Mouse (Mus musculus) bone marrow, adult 2 months (tissue): ENCODE results near the gene Ndufa7. TPM values are rescaled to one million over a fixed set of nuclear protein-coding genes. Genes with fewer than 3 reads are reported as not detected.
"Not testable (repeated sequence)": the region's sequence is repeated elsewhere in the genome, so short reads cannot be mapped to it uniquely, and the experiment has no call there.

Experiments
- H3K27ac ChIP-seq: fragments of 200-500 bp; 2 replicates; pipeline ENCODE4 v1.5.1; 2012; ENCODE audit warnings: low read depth, mild to moderate bottlenecking, control low read depth, inconsistent platforms, low read length; ENCODE audit not compliant: control insufficient read depth, poor library complexity, insufficient read depth
- H3K4me1 ChIP-seq: fragments of 200-500 bp; 2 replicates; pipeline ENCODE4 v1.6.1; 2011; ENCODE audit warnings: low read length; ENCODE audit not compliant: control insufficient read depth, insufficient read depth
- H3K4me3 ChIP-seq: fragments of 200-500 bp; replicated peaks from 2 replicates; pipeline ENCODE3; 2011; ENCODE audit warnings: mild to moderate bottlenecking, low read depth, low read length, control low read depth; ENCODE audit not compliant: control insufficient read depth
- CTCF ChIP-seq: fragments of 200-500 bp; IDR thresholded peaks from 2 replicates; pipeline ENCODE4 v1.5.1; 2011; ENCODE audit warnings: low read length, control low read depth; ENCODE audit not compliant: control insufficient read depth, insufficient read depth
- POLR2A ChIP-seq: fragments of 200-500 bp; IDR thresholded peaks from 2 replicates; pipeline ENCODE4 v1.6.1; 2011; ENCODE audit warnings: low read depth, mild to moderate bottlenecking, control low read depth, low read length, borderline replicate concordance; ENCODE audit not compliant: control insufficient read depth
- WGBS: fragments of 180-500 bp; shearing (Covaris S2); methylation state at CpG from one replicate; pipeline ENCODE4 v1.1.7; 2018; 5-methylcytosine and 5-hydroxymethylcytosine counted together
- polyA plus RNA-seq: library from polyadenylated mRNA; stranded (reverse); fragments of >200 nt; gene quantifications from 2 replicates; pipeline ENCODE4 v1.2.4, GENCODE M21; 2011; ENCODE audit warnings: low replicate concordance; ENCODE audit not compliant: missing spikeins, insufficient read depth, insufficient read length

Gene Ndufa7
- polyA plus RNA-seq, 1 experiment = 157 TPM

DNA sequence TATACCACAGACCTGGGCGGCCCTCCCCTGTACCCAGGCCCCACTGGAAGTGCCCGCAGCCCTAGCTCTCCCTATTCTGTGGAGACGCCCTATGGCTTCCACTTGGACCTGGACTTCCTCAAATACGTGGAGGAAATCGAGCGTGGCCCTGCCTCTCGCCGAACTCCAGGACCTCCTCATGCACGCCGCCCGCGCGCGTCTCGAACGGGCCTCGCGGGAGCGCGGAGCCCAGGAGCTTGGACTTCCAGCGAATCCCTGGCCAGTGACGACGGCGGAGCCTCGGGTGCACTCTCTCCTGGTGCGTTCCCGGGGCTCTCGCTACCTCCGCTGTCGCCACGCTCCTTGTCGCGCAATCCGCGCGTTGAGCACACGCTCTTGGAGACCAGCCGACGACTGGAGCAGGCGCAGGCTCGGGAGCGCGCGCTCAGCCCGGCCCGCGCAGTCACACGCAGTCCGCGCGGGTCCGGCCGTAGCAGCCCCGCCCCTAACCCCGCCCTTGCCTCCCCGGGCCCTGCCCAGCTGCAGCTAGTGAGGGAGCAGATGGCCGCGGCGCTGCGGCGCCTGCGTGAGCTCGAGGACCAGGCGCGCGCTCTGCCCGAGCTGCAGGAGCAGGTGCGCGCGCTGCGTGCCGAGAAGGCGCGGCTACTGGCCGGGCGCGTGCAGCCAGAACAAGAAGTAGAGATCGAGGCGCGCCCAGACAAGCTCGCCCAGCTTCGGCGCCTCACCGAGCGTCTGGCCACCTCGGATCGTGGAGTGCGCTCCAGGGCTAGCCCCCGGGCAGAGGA is 7.0 kb upstream of the Ndufa7 start:
- Histone ChIP-seq H3K4me3 (peak overlapping the region; percentile 86), H3K27ac (peak overlapping the region; percentile 94), H3K4me1 (peaks cover 6% of the 10 kb centered on the region)
- TF ChIP-seq POLR2A (peak; percentile 54; the same call in 1 of the 2 replicates), CTCF (no peak)
- under 1% methylated on average over 89 of the region's 89 CpGs for WGBS

DNA sequence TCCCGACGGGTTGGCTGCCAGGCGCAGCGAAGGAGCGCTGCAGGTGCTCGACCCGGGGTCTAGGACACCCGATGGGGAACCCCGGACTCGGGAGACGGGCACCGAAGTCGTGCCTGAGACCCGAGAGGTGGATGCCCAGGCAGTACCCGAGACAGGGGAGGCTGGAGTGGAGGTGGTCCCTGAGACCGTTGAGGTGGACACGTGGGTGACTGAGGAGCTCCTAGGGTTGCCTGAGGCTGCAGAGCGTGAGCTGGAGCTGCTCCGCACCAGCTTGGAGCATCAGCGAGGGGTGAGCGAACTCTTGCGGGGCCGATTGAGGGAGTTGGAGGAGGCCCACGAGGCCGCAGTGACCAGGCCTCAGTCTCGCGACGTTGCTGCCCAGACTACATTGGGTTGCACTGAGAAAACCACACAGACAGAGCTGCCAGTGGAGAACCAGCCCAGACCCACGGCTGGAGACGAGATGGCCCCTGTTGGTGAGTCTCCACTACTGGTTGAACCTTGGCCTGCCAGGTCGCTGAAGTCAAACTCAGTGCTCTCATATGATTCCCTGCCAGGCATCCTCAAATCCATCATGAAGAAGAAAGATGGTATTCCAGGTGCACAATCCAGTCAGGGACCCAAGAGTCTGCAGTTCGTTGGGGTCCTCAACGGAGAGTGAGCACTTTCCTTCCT is 6.3 kb upstream of the Ndufa7 start:
- no peak for TF ChIP-seq CTCF
- no peak for TF ChIP-seq POLR2A
- 14% methylated on average over 33 of the region's 33 CpGs for WGBS
- H3K4me1 ChIP-seq = peaks cover 6% of the 10 kb centered on the region
- peak overlapping the region; percentile 94 for H3K27ac ChIP-seq
- peak overlapping the region; percentile 68 for H3K4me3 ChIP-seq

GRCm38 (mm10) chr17:33822436-33822959 is 1.9 kb upstream of the Ndufa7 start:
- no peak for TF ChIP-seq POLR2A
- TF ChIP-seq CTCF = no peak
- no peak overlapping the region for H3K4me3 ChIP-seq
- 73% methylated on average over 1 of the region's 1 CpGs for WGBS
- H3K4me1 ChIP-seq = peaks cover 7% of the 10 kb centered on the region
- no peak overlapping the region for H3K27ac ChIP-seq

DNA sequence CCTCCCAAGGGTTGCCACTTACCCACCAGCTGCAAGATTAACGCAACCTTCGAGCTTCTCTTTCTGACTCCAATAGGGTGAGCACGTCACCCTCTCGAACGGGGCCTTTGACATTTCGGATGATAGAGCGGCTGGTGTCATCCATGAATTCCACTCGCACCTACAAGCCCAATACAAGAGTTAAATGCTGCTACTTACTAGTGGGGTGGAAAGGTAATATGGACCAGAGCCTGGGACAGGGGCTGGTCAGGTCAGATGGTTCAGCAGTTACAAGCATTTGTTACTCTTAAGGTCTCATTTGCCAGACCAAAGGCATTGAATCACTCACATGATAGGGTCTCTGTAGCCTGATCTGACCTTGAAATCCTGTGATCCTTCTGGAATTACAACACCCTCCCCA is 1.2 kb upstream of the Ndufa7 start:
- H3K27ac ChIP-seq, H3K4me1 ChIP-seq, H3K4me3 ChIP-seq: not testable (repeated sequence)
- 60% methylated on average over 8 of the region's 8 CpGs for WGBS

DNA sequence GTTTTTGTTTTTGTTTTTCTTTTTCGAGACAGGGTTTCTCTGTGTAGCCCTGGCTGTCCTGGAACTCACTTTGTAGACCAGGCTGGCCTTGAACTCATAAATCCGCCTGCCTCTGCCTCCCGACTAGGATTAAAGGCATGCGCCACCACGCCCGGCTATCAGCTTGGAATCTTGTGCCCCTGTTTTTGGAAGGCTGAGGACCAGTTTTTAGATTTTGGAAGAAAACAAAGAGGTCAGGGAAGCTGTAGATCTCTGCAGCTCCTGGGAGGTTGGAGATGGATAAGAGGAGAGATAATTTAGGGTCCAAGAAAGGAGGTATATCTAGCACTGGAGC is 592 bp downstream of the Ndufa7 start:
- H3K27ac ChIP-seq, H3K4me1 ChIP-seq: not testable (repeated sequence)
- WGBS = 11% methylated on average over 6 of the region's 6 CpGs
- peak overlapping the region; percentile 94 for H3K4me3 ChIP-seq

DNA sequence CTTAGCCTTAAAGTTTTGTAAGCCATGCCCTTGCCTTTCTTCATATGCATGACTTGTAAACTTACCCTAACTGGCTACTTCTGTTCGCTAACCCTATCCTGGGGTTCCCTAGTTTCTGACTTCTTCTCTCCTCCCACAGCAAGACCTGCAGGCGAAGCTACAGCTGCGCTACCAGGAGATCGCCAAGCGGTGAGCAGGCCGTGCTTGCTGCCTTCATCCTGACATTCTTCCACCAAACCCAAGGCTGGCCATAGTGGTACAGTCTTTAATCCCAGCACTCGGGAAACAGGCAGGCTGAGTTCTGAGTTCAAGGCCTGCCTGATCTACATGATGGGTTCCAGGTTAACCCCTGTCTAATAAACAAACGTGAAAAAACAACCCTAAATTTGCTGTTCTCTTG is 1.1 kb downstream of the Ndufa7 start:
- Histone ChIP-seq H3K4me3 (peak overlapping the region; percentile 27), H3K4me1 (peaks cover 3% of the 10 kb centered on the region; the same call in 1 of the 2 replicates), H3K27ac (no peak overlapping the region)
- WGBS = 83% methylated on average over 8 of the region's 8 CpGs
- TF ChIP-seq CTCF (no peak), POLR2A (no peak)

DNA sequence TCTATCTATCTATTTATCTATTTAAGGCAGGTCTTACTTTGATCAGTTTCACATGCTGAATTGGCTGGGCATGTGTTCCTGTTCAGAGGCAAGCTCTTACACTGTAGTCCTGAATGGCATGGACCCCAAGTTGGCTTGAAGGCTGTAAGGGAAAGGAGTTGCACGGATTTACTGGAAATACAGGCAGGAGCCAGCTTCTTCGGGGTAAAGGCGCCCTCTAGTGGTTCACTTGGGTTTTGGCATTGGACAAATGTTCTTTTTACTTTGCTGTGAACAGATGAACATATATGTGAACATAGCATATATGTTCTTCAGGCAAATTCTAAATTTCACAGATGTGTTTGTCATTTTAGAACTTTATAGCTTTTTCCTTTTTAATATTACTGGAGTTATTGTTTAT is 2.5 kb downstream of the Ndufa7 start:
- H3K4me3 ChIP-seq = no peak overlapping the region
- TF ChIP-seq POLR2A (no peak), CTCF (peak; percentile 79)
- peaks cover 3% of the 10 kb centered on the region; the same call in 1 of the 2 replicates for H3K4me1 ChIP-seq
- under 1% methylated on average over 3 of the region's 3 CpGs for WGBS
- no peak overlapping the region for H3K27ac ChIP-seq

- TF ChIP-seq POLR2A (no peak), CTCF (no peak)
- H3K27ac ChIP-seq = no peak overlapping the region
- WGBS = 78% methylated on average over 2 of the region's 2 CpGs
- H3K4me3 ChIP-seq = no peak overlapping the region
- peaks cover 1% of the 10 kb centered on the region; the same call in 1 of the 2 replicates for H3K4me1 ChIP-seq
These were observed 4.5 kb downstream of the Ndufa7 start for GRCm38 (mm10) chr17:33828892-33829291.

DNA sequence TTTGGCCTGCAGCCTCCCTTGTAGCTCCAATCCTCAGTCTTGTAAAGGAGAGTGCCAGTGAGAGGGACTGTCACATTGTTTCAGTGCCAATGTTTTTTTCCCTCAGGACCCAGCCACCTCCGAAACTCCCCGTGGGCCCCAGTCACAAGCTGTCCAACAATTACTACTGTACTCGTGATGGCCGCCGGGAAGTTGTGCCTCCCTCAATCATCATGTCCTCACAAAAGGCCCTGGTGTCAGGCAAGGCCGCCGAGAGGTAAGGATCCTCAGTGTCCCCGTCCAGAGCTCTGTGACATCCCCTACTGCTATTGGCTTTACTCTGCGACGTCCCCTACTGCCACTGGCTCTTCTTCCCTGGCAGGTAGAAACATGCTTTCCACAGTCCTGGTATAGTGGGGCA is 5.2 kb downstream of the Ndufa7 start:
- WGBS = 88% methylated on average over 10 of the region's 10 CpGs
- Histone ChIP-seq H3K27ac (no peak overlapping the region), H3K4me1 (peaks cover 1% of the 10 kb centered on the region; the same call in 1 of the 2 replicates), H3K4me3 (no peak overlapping the region)
- TF ChIP-seq CTCF (no peak), POLR2A (no peak)
